Mouse (Mus musculus): ENCODE measurements around the gene Iqce.
"Not testable (repeated sequence)": the region's sequence is repeated elsewhere in the genome, so short reads cannot be mapped to it uniquely, and the experiment has no call there.

- not testable (repeated sequence) for TF ChIP-seq ETS1 (IDR thresholded peaks at IDR 0.05; ENCODE audit: low read depth, low read length); CTCF (IDR thresholded peaks at IDR 0.05 in 2 of 3, conservative IDR thresholded peaks at IDR 0.05 in 1 of 3; ENCODE audit: control insufficient read depth in 1 of 3, insufficient read depth in 1 of 3, low read depth in 2 of 3, low read length in 3 of 3, poor library complexity in 1 of 3, severe bottlenecking in 1 of 3); POLR2AphosphoS2 (IDR thresholded peaks at IDR 0.05; ENCODE audit: low read length); USF1 (IDR thresholded peaks at IDR 0.05; ENCODE audit: low read depth, low read length); POLR2A (IDR thresholded peaks at IDR 0.05; ENCODE audit: control insufficient read depth in 1 of 2, insufficient read depth in 1 of 2, low read depth in 1 of 2, low read length in 2 of 2, poor library complexity in 1 of 2); CHD2 (IDR thresholded peaks at IDR 0.05; ENCODE audit: low read length); ZMIZ1 (IDR thresholded peaks at IDR 0.05; ENCODE audit: low read depth, low read length); TBP (IDR thresholded peaks at IDR 0.05; ENCODE audit: low read depth, low read length); GATA1 (IDR thresholded peaks at IDR 0.05; ENCODE audit: low read depth, low read length); ZC3H11A (IDR thresholded peaks at IDR 0.05; ENCODE audit: low read depth, low read length); KAT2A (conservative IDR thresholded peaks at IDR 0.05; ENCODE audit: low read depth, low read length); EP300 (IDR thresholded peaks at IDR 0.05; ENCODE audit: low read depth in 1 of 2, low read length in 2 of 2); ZKSCAN1 (IDR thresholded peaks at IDR 0.05; ENCODE audit: low read depth, low read length); NRF1 (IDR thresholded peaks at IDR 0.05; ENCODE audit: insufficient read depth, low read depth, low read length, poor library complexity, severe bottlenecking)
Observed at GRCm38 (mm10) chr5:140672603-140673002, 29.6 kb downstream of the Iqce start.

All from MEL (cell line).